ENCODE assay signal across 10 mouse cellular contexts in genomic region chr10:52216797-52217563, GRCm38 (mm10). TPM values are rescaled to one million over a fixed set of nuclear protein-coding genes. Genes with fewer than 3 reads are reported as not detected.
DNase-seq lines count a peak whose midpoint lies in the region; ATAC-seq and TF ChIP-seq lines count a peak whose summit lies in the region.
"Had no signal": no experiment of that assay in that cellular context is flagged by ENCODE, and none has a peak within 500 bp of the region (broad histone marks: within the 10 kb centered on the region; RNA-seq: fewer than 3 reads in every experiment).

No protein-coding gene starts in this region.

- no peak for TF ChIP-seq EP300 in heart, adult 2 months (IDR thresholded peaks at IDR 0.05; ENCODE audit: insufficient read depth, low read depth, low read length)

- TF ChIP-seq CTCF in heart, adult 2 months (IDR thresholded peaks at IDR 0.05) = peak; percentile 93

- peak; percentile 37 to 69 for DNase-seq in heart, adult 2 months
- peak; percentile 67 to 70 for DNase-seq in cerebellum, postnatal 36 days
- peak; percentile 50 for DNase-seq in gastrocnemius, postnatal 14 days
- DNase-seq in liver, embryonic 11.5 days (ENCODE audit: low spot score) = no peak
- DNase-seq in testis, postnatal 10 days (ENCODE audit: low spot score) = peak; percentile 72

- no peak for ATAC-seq in heart, embryonic 11.5 days (replicated peaks; ENCODE audit: insufficient number of reproducible peaks, low FRiP score, low TSS enrichment)
- 0 out of 2 replicates have a peak, but pooled peaks have one; percentile 58 for ATAC-seq in kidney, embryonic 15.5 days (replicated peaks; ENCODE audit: low FRiP score)
- 0 out of 2 replicates have a peak, but pooled peaks have one; percentile 34 for ATAC-seq in liver, embryonic 11.5 days (replicated peaks; ENCODE audit: low FRiP score)
- ATAC-seq in neural tube, embryonic 13.5 days (ENCODE audit: low read depth) = peak; percentile 71

- H3K27me3 ChIP-seq in heart, adult 2 months (ENCODE audit: control insufficient read depth, insufficient read depth, low read length) = no peaks in the 10 kb centered on the region
- H3K27me3 ChIP-seq in heart, embryonic 11.5 days (ENCODE audit: control insufficient read depth, insufficient read depth, low read length) = no peaks in the 10 kb centered on the region
- no peaks in the 10 kb centered on the region for H3K27me3 ChIP-seq in kidney, embryonic 15.5 days
- H3K27me3 ChIP-seq in liver, embryonic 11.5 days (replicated peaks; ENCODE audit: control insufficient read depth, insufficient read depth, low read length) = no peaks in the 10 kb centered on the region
- no peaks in the 10 kb centered on the region for H3K27me3 ChIP-seq in neural tube, embryonic 13.5 days

- H3K36me3 ChIP-seq in heart, adult 2 months (ENCODE audit: control insufficient read depth, insufficient read depth, low read length) = no peaks in the 10 kb centered on the region
- no peaks in the 10 kb centered on the region for H3K36me3 ChIP-seq in heart, embryonic 11.5 days (ENCODE audit: control insufficient read depth, insufficient read depth, low read length)
- H3K36me3 ChIP-seq in kidney, embryonic 15.5 days = no peaks in the 10 kb centered on the region
- H3K36me3 ChIP-seq in liver, embryonic 11.5 days (ENCODE audit: control insufficient read depth, insufficient read depth, low read length) = no peaks in the 10 kb centered on the region
- H3K36me3 ChIP-seq in neural tube, embryonic 13.5 days = no peaks in the 10 kb centered on the region
- H3K36me3 ChIP-seq: G1E had no signal

- H3K4me3 ChIP-seq in heart, adult 2 months = no peak overlapping the region
- no peak overlapping the region for H3K4me3 ChIP-seq in heart, embryonic 11.5 days (ENCODE audit: low read depth, low read length)
- H3K4me3 ChIP-seq in kidney, embryonic 15.5 days (replicated peaks) = no peak overlapping the region
- H3K4me3 ChIP-seq in liver, embryonic 11.5 days (ENCODE audit: low read depth, low read length) = no peak overlapping the region
- H3K4me3 ChIP-seq in neural tube, embryonic 13.5 days = no peak overlapping the region

- no peak overlapping the region for H3K9ac ChIP-seq in heart, adult 2 months (ENCODE audit: low read depth, low read length)
- no peak overlapping the region for H3K9ac ChIP-seq in heart, embryonic 11.5 days (ENCODE audit: low read depth, low read length)
- no peak overlapping the region for H3K9ac ChIP-seq in kidney, embryonic 15.5 days
- no peak overlapping the region for H3K9ac ChIP-seq in liver, embryonic 11.5 days (ENCODE audit: low read depth, low read length)
- no peak overlapping the region for H3K9ac ChIP-seq in neural tube, embryonic 13.5 days

- no peak overlapping the region for H3K27ac ChIP-seq in heart, adult 2 months
- no peak overlapping the region for H3K27ac ChIP-seq in heart, embryonic 11.5 days (ENCODE audit: low read depth, low read length)
- no peak overlapping the region for H3K27ac ChIP-seq in kidney, embryonic 15.5 days
- H3K27ac ChIP-seq in liver, embryonic 11.5 days (ENCODE audit: low read depth, low read length) = no peak overlapping the region
- H3K27ac ChIP-seq in neural tube, embryonic 13.5 days (replicated peaks) = no peak overlapping the region

- no peaks in the 10 kb centered on the region for H3K9me3 ChIP-seq in heart, embryonic 11.5 days (replicated peaks; ENCODE audit: control insufficient read depth, low read length)
- H3K9me3 ChIP-seq in kidney, embryonic 15.5 days (replicated peaks) = no peaks in the 10 kb centered on the region
- H3K9me3 ChIP-seq in liver, embryonic 11.5 days (ENCODE audit: control insufficient read depth, low read length) = no peaks in the 10 kb centered on the region
- H3K9me3 ChIP-seq in neural tube, embryonic 13.5 days = no peaks in the 10 kb centered on the region
- H3K9me3 ChIP-seq: G1E had no signal

- no peak for TF ChIP-seq POLR2A in heart, adult 2 months (IDR thresholded peaks at IDR 0.05; ENCODE audit: insufficient read depth, low read depth, low read length)

- intact Hi-C loops in heart, adult 2 months (cut with DNase I) = loop anchor here (1.0 to 5.0 kb wide), 2 partner anchors 114 to 170 kb away; partner anchors contain the start of gene Nepn
- intact Hi-C loops in gastrocnemius, postnatal 14 days (cut with DNase I; ENCODE audit: low total_unique reads) = loop anchor here (5.0 kb wide), 1 partner anchor 170 kb away; the partner anchor contains the start of gene Nepn

- H3K4me1 ChIP-seq in heart, adult 2 months (ENCODE audit: control insufficient read depth, insufficient read depth, low read length) = peaks cover 1% of the 10 kb centered on the region; the same call in 1 of the 2 replicates
- no peaks in the 10 kb centered on the region for H3K4me1 ChIP-seq in heart, embryonic 11.5 days (ENCODE audit: control insufficient read depth, insufficient read depth, low read length)
- H3K4me1 ChIP-seq in kidney, embryonic 15.5 days = 0 out of 2 replicates have a peak, but pooled peaks cover 2% of the 10 kb centered on the region
- H3K4me1 ChIP-seq in liver, embryonic 11.5 days (replicated peaks; ENCODE audit: control insufficient read depth, insufficient read depth, low read length) = no peaks in the 10 kb centered on the region
- no peaks in the 10 kb centered on the region for H3K4me1 ChIP-seq in neural tube, embryonic 13.5 days (replicated peaks)

- WGBS in heart, adult 2 months = 25% methylated on average over 7 of the region's 7 CpGs
- WGBS in heart, embryonic 11.5 days (ENCODE audit: insufficient replicate concordance) = 20% methylated on average over 7 of the region's 7 CpGs
- WGBS in kidney, embryonic 15.5 days = 22% methylated on average over 7 of the region's 7 CpGs
- whole genome bisulfite sequencing in liver, embryonic 11.5 days = 23% methylated on average over 7 of the region's 7 CpGs
- WGBS in neural tube, embryonic 13.5 days = 29% methylated on average over 7 of the region's 7 CpGs

- no peak overlapping the region for H3K4me2 ChIP-seq in heart, embryonic 11.5 days
- no peak overlapping the region for H3K4me2 ChIP-seq in kidney, embryonic 15.5 days
- H3K4me2 ChIP-seq in liver, embryonic 11.5 days = no peak overlapping the region
- no peak overlapping the region for H3K4me2 ChIP-seq in neural tube, embryonic 13.5 days

- no peaks in the 10 kb centered on the region for H3K79me2 ChIP-seq in heart, adult 2 months (replicated peaks; ENCODE audit: control insufficient read depth, insufficient read depth, low read length)

RNA-seq across cellular contexts. Expression of gene Dcbld1, which starts 16.4 kb away (rescaled TPM):
- total RNA-seq in heart, adult 2 months (2021) = 1 to 10 TPM; 4.2 to 4.9 TPM
- 2.7 and 3.3 TPM in 2 replicates for polyA plus RNA-seq in heart, adult 2 months (2012; rRNA removed)
- 6.8 and 9.5 TPM in 2 replicates for polyA plus RNA-seq in heart, embryonic 11.5 days (2014; fragmentation: Nextera tagmentation; extraction: Ambion mirVana)
- total RNA-seq in gastrocnemius, postnatal 14 days (2021) = 1 to 10 TPM; 2.5 to 3.2 TPM
- polyA plus RNA-seq in kidney, embryonic 15.5 days (2015; fragmentation: Nextera tagmentation; extraction: Ambion mirVana) = 28.6 and 30.2 TPM in 2 replicates
- 11.9 and 13.5 TPM in 2 replicates for polyA plus RNA-seq in liver, embryonic 11.5 days (2014; fragmentation: Nextera tagmentation; extraction: Ambion mirVana)
- 35.2 and 37.0 TPM in 2 replicates for polyA plus RNA-seq in neural tube, embryonic 13.5 days (2015; fragmentation: Nextera tagmentation; extraction: Ambion mirVana)
- polyA plus RNA-seq: G1E had no signal

RNA-seq across cellular contexts. Expression of gene Ros1, which starts 21.9 kb away (rescaled TPM):
- under 1 TPM in 1 of 2 experiments, not detected in 1; 0.02 TPM for total RNA-seq in heart, adult 2 months (2021)
- polyA plus RNA-seq in heart, adult 2 months (2012; rRNA removed) = not detected in 2 replicates
- polyA plus RNA-seq in heart, embryonic 11.5 days (2014; fragmentation: Nextera tagmentation; extraction: Ambion mirVana) = not detected in 2 replicates
- total RNA-seq in gastrocnemius, postnatal 14 days (2021) = under 1 TPM; 0.09 to 0.10 TPM
- polyA plus RNA-seq in kidney, embryonic 15.5 days (2015; fragmentation: Nextera tagmentation; extraction: Ambion mirVana) = 1.9 and 2.0 TPM in 2 replicates
- 0.09 TPM in 1 of 2 replicates, not detected in the other for polyA plus RNA-seq in liver, embryonic 11.5 days (2014; fragmentation: Nextera tagmentation; extraction: Ambion mirVana)
- polyA plus RNA-seq in neural tube, embryonic 13.5 days (2015; fragmentation: Nextera tagmentation; extraction: Ambion mirVana) = not detected in 2 replicates
- polyA plus RNA-seq: G1E; large intestine, adult 2 months had no signal
